Comparison of ENCODE assay signal across 22 mouse cellular contexts in the genomic region with DNA sequence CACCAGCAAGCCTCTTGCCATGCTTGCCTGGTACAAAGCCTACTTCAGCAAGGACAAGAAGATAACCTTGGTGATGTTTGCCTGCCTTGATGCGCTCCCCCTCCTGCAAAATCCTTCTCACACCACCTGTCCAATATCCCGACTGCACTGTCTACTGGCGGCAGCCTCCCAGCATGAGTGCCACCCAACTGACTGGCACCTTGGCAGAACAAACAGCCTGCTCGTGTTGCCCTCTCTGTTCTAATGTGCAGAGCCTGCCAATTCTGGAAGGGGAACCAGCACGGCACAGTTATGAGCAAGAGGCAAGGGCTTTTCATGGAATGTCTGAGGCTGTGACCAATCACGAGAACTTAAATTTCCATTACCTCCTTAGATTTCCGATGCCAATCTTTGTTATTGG. TPM values are rescaled to one million over a fixed set of nuclear protein-coding genes. Genes with fewer than 3 reads are reported as not detected.
A peak's percentile ranks its signal among the peaks of the same experiment; 100 is the strongest.
DNase-seq lines count a peak whose midpoint lies in the region.
"Had no signal": no experiment of that assay in that cellular context is flagged by ENCODE, and none has a peak within 500 bp of the region (broad histone marks: within the 10 kb centered on the region; RNA-seq: fewer than 3 reads in every experiment).

No protein-coding gene starts in this region.

- peak; percentile 20 to 24 for DNase-seq in layer of hippocampus, postnatal 14 days (ENCODE audit: low spot score in 2 of 2)
- DNase-seq in layer of hippocampus, adult 18-20 months (ENCODE audit: low spot score in 2 of 2), result no peak
- DNase-seq in cerebellum, adult 11-12 months, result peak; percentile 88
- DNase-seq in cerebellum, adult 8-10 months, result peak; percentile 67
- DNase-seq in cerebellum, postnatal 25 days, result peak; percentile 77 to 81
- no peak for DNase-seq in left cerebral cortex, postnatal 36 days (ENCODE audit: low spot score in 2 of 2)
- no peak for DNase-seq in urinary bladder, postnatal 4 days (ENCODE audit: low spot score in 2 of 2)
- DNase-seq: adrenal gland, adult 2 months; adrenal gland, postnatal 36 days; B cell, adult 2 months; embryo, embryonic 11 days; gastrocnemius, postnatal 25 days; heart, adult 18-20 months; heart, postnatal 36 days; kidney, adult 9 months; kidney, postnatal 10 days; liver, embryonic 13.5 days; lung, adult 18-20 months; lung, postnatal 4 days; spleen, adult 18-20 months; thymus, adult 2 months; thymus, postnatal 36 days had no signal

- intact Hi-C loops in left cerebral cortex, postnatal 36 days (cut with DNase I), result no loop called here

RNA-seq across cellular contexts. Expression of a gene that starts 22.2 kb away (rescaled TPM):
- 1 to 10 TPM; 3.1 to 3.3 TPM for total RNA-seq in layer of hippocampus, postnatal 14 days (2021)
- total RNA-seq in layer of hippocampus, adult 18-20 months (2021), result 1 to 10 TPM; 3.4 to 4.6 TPM
- total RNA-seq in left cerebral cortex, postnatal 36 days (2021), result 1 to 10 TPM; 5.4 to 6.5 TPM
- total RNA-seq: gastrocnemius, postnatal 25 days; heart, adult 18-20 months had no signal

Comparison
In these comparisons a context has a peak if more than half of its experiments do, and no peak if none do; other contexts are left out.
1. DNase-seq: peak in layer of hippocampus, postnatal 14 days (2 of 2), cerebellum, adult 11-12 months (single experiment), cerebellum, adult 8-10 months (single experiment) and cerebellum, postnatal 25 days (2 of 2); none in layer of hippocampus, adult 18-20 months (0 of 2), left cerebral cortex, postnatal 36 days (0 of 2) and urinary bladder, postnatal 4 days (0 of 2).